In the genomic region with DNA sequence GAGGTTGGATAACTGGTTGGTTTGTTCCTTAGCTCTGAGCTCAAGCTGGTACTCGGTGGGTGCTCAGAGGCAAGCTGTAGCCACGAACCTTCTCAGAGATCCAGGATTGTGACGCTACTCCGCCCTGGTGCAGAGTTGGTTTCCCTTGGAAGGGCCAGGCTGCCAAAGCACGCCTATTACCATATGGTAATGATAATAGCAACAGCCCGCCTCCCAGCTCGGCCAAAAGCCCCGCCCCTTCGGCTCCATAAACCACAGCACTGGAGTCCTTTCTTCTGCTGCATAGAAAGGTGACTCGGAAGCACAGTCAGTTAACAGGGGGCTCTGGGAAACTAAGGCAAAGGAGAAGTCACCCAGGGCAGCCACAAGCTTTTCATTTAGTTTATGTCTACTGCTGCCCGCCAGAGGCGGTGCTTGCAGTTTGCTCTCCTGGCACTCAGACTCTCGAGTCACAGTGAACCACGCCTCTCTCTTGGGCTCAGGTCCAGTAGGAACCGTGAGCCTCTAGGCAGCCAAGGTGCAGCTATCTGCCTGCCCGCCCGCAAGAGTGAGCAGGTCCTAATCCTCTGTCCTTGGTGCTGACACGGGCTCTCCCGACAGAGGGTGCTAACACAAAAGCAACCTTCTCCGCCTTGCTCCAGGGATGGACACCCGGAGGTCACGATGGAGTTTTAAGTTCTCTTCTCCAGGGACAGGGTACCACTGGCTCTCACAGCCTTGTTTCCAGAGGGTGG, we compare ENCODE assay signal across 8 mouse cellular contexts. TPM values are rescaled to one million over a fixed set of nuclear protein-coding genes. Genes with fewer than 3 reads are reported as not detected.
DNase-seq lines count a peak whose midpoint lies in the region; ATAC-seq lines count a peak whose summit lies in the region.

No protein-coding gene starts in this region.

- peaks cover 24% of the 10 kb centered on the region for H3K27me3 ChIP-seq in midbrain, embryonic 14.5 days (ENCODE audit: control insufficient read depth, insufficient read depth, low read length)

- H3K4me2 ChIP-seq in midbrain, embryonic 14.5 days (ENCODE audit: low read length), result peak overlapping the region; percentile 8; the same call in 1 of the 2 replicates

- no peaks in the 10 kb centered on the region for H3K9me3 ChIP-seq in midbrain, embryonic 14.5 days (ENCODE audit: control insufficient read depth, low read length)

- no peaks in the 10 kb centered on the region for H3K36me3 ChIP-seq in midbrain, embryonic 14.5 days (ENCODE audit: control insufficient read depth, insufficient read depth, low read length)

- ATAC-seq in midbrain, embryonic 14.5 days (ENCODE audit: low FRiP score, low TSS enrichment), result no peak
- no peak for ATAC-seq in inflammation-experienced regulatory T-cells, adult 6 months
- ATAC-seq in megakaryocyte, adult 5-6 weeks (ENCODE audit: poor library complexity, severe bottlenecking), result no peak

- WGBS in midbrain, embryonic 14.5 days, result 4% methylated on average over 22 of the region's 22 CpGs

- no peak overlapping the region for H3K4me3 ChIP-seq in midbrain, embryonic 14.5 days (replicated peaks; ENCODE audit: low read depth, low read length)

- H3K9ac ChIP-seq in midbrain, embryonic 14.5 days (replicated peaks; ENCODE audit: low read length), result no peak overlapping the region

- no peak overlapping the region for H3K27ac ChIP-seq in midbrain, embryonic 14.5 days (replicated peaks; ENCODE audit: low read depth, low read length)

- H3K4me1 ChIP-seq in midbrain, embryonic 14.5 days (ENCODE audit: control insufficient read depth, insufficient read depth, low read length), result peaks cover 21% of the 10 kb centered on the region

- DNase-seq in urinary bladder, postnatal 36 days (ENCODE audit: low spot score in 2 of 2), result peak; percentile 11 to 13
- DNase-seq in urinary bladder, adult 2 months (ENCODE audit: low spot score), result no peak
- DNase-seq in cerebellum, adult 9-11 months, result peak; percentile 88
- DNase-seq in heart, postnatal 10 days, result peak; percentile 46 to 56
- DNase-seq in left cerebral cortex, postnatal 4 days, result peak; percentile 75
- peak; percentile 73 for DNase-seq in midbrain, embryonic 14.5 days

- intact Hi-C loops in heart, postnatal 10 days (cut with DNase I), result no loop called here
- intact Hi-C loops in left cerebral cortex, postnatal 4 days (cut with DNase I), result loop anchor here (5.0 to 10.0 kb wide), 3 partner anchors 128 to 377 kb away; no protein-coding TSS in a partner anchor

RNA-seq across cellular contexts. Expression of a gene that starts 2.6 kb away (rescaled TPM):
- 0.26 and 0.65 TPM in 2 replicates for polyA plus RNA-seq in urinary bladder, adult 2 months (2012; rRNA removed)
- total RNA-seq in heart, postnatal 10 days (2021), result 1 to 10 TPM in 1 of 2 experiments, under 1 TPM in 1; 0.25 to 1.0 TPM
- total RNA-seq in left cerebral cortex, postnatal 4 days (2021), result 100 to 1,000 TPM; 104 to 114 TPM
- 64.9 and 77.6 TPM in 2 replicates for polyA plus RNA-seq in midbrain, embryonic 14.5 days (2014; fragmentation: Nextera tagmentation; extraction: Ambion mirVana)
- not detected for polyA plus RNA-seq in inflammation-experienced regulatory T-cells, adult 6 months (2017; shearing (Covaris generic))
- total RNA-seq in megakaryocyte, adult 5-6 weeks (2015), result not detected in 2 replicates
- not detected in 2 replicates for total RNA-seq in megakaryocyte, adult 5-6 weeks (2017)

Comparison
In these comparisons a context has a peak if more than half of its experiments do, and no peak if none do; other contexts are left out.
1. RNA of a gene that starts 2.6 kb away (total RNA-seq): 104 to 114 TPM in left cerebral cortex, postnatal 4 days; 0.25 to 1.0 TPM in heart, postnatal 10 days and not detected in megakaryocyte, adult 5-6 weeks; every median in the first group is over 10 times any median in the second.